Mouse (Mus musculus): ENCODE results near the gene Gm21773.
"Not testable (repeated sequence)": the region's sequence is repeated elsewhere in the genome, so short reads cannot be mapped to it uniquely, and the experiment has no call there.

Gene Gm21773

DNA sequence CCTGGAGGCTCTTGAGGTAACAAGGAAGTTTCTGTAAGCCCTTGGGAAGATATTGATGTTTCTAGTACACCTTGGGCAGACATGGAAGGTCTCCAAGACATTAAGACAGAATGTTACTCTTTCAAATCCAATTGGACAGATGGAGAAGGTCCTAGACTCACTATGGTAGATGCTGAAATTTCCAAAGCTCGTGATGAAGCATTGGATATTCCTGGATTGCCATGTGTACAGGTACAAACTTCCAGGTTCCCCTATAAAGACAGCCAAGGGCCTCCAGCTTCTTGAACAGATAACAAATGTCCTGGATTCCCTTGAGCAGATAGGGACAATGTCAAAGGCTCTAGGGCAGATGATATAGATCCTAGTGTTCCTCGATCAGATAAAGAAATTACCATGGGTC, at the start of gene Gm21773:
Gm21773 (minus strand) TSS at position 101 of the 400 bp plus-strand sequence.
- DNase-seq: not testable (repeated sequence)

Measured in thymus, postnatal 4 days (tissue).